Mouse (Mus musculus) lung, postnatal 14 days (tissue): ENCODE measurements around the gene Sox5.

Experiments
- DNase-seq: peaks from one replicate; pipeline ENCODE4 v3.0.0; 2021

The Sox5 gene

GRCm38 (mm10) chr6:144781431-144782030 is at the start of gene Sox5:
TSS of gene Sox5 (minus strand) at chr6:144781977.
- DNase-seq = peak; percentile 66

GRCm38 (mm10) chr6:144825018-144825602 is 43.3 kb upstream of the Sox5 start:
- no peak for DNase-seq

GRCm38 (mm10) chr6:144824153-144824552 is 42.4 kb upstream of the Sox5 start:
- DNase-seq = no peak

- DNase-seq = peak; percentile 61
Measured at GRCm38 (mm10) chr6:144822594-144822993, 40.8 kb upstream of the Sox5 start.

GRCm38 (mm10) chr6:144821019-144821418 is 39.2 kb upstream of the Sox5 start:
- no peak for DNase-seq

- DNase-seq = no peak
Measured at GRCm38 (mm10) chr6:144818016-144818415, 36.2 kb upstream of the Sox5 start.

- no peak for DNase-seq
Measured at GRCm38 (mm10) chr6:144817329-144817932, 35.7 kb upstream of the Sox5 start.

GRCm38 (mm10) chr6:144815542-144815941 is 33.8 kb upstream of the Sox5 start:
- DNase-seq = no peak

- peak; percentile 58 for DNase-seq
Measured at GRCm38 (mm10) chr6:144814931-144815364, 33.2 kb upstream of the Sox5 start.

- DNase-seq = no peak
Measured at GRCm38 (mm10) chr6:144804321-144804720, 22.5 kb upstream of the Sox5 start.

- DNase-seq = no peak
Measured at GRCm38 (mm10) chr6:144803063-144803462, 21.3 kb upstream of the Sox5 start.

- DNase-seq = no peak
Measured at GRCm38 (mm10) chr6:144794356-144794755, 12.6 kb upstream of the Sox5 start.

GRCm38 (mm10) chr6:144792871-144793270 is 11.1 kb upstream of the Sox5 start:
- no peak for DNase-seq

GRCm38 (mm10) chr6:144783295-144783694 is 1.5 kb upstream of the Sox5 start:
- no peak for DNase-seq

- DNase-seq = peak; percentile 11
Measured at GRCm38 (mm10) chr6:144782866-144783265, 1.1 kb upstream of the Sox5 start.

- DNase-seq = peak; percentile 32
Measured at GRCm38 (mm10) chr6:144782031-144782857, 467 bp upstream of the Sox5 start.

- DNase-seq = peak; percentile 10
Measured at GRCm38 (mm10) chr6:144780608-144781285, 1.0 kb downstream of the Sox5 start.

- DNase-seq = no peak
Measured at GRCm38 (mm10) chr6:144779945-144780607, 1.7 kb downstream of the Sox5 start.

GRCm38 (mm10) chr6:144777356-144778035 is 4.3 kb downstream of the Sox5 start:
- DNase-seq = no peak

GRCm38 (mm10) chr6:144773736-144774135 is 8.0 kb downstream of the Sox5 start:
- DNase-seq = no peak

- DNase-seq = no peak
Measured at GRCm38 (mm10) chr6:144772985-144773384, 8.8 kb downstream of the Sox5 start.
